ENCODE assay signal across 11 mouse cellular contexts in the genomic region with DNA sequence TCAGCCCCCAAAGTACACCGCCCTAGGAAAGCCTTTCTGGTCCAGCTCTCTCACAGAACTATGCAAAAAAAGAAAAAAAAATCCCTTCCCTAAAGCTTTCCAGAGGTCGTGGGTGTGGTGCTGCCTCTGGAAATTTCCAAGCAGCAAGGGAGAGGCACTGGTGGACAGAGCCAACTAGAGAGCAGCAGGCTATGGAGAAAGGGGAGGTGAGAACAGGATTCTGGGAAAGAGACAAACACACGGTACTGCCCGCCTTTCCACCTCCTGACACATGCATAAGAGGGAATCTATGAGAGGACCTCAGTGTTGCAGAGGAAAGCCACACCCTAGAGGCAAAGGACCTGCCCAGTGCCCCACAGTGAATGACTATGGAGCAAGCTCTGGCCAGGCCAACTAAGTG.
DNase-seq lines count a peak whose midpoint lies in the region; ATAC-seq lines count a peak whose summit lies in the region.
"Had no signal": no experiment of that assay in that cellular context is flagged by ENCODE, and none has a peak within 500 bp of the region (broad histone marks: within the 10 kb centered on the region; RNA-seq: fewer than 3 reads in every experiment).

No protein-coding gene starts in this region.

- H3K36me3 ChIP-seq in limb, embryonic 15.5 days = no peaks in the 10 kb centered on the region
- H3K36me3 ChIP-seq in limb, embryonic 10.5 days = no peaks in the 10 kb centered on the region

- H3K9me3 ChIP-seq in limb, embryonic 15.5 days = no peaks in the 10 kb centered on the region
- H3K9me3 ChIP-seq in limb, embryonic 10.5 days (replicated peaks) = no peaks in the 10 kb centered on the region

- peak overlapping the region; percentile 64; the same call in 1 of the 2 replicates for H3K27ac ChIP-seq in limb, embryonic 15.5 days
- H3K27ac ChIP-seq in limb, embryonic 10.5 days = no peak overlapping the region
- H3K27ac ChIP-seq: hindbrain, embryonic 14.5 days had no signal

- peak; percentile 15 for DNase-seq in adrenal gland, adult 2 months
- DNase-seq in adrenal gland, adult 18-20 months (ENCODE audit: low spot score in 2 of 2) = no peak
- no peak for DNase-seq in limb, embryonic 10.5 days (ENCODE audit: low spot score)
- DNase-seq in heart, adult 9 months (ENCODE audit: low spot score in 2 of 2) = peak; percentile 66 to 69
- DNase-seq in lung, postnatal 25 days (ENCODE audit: low spot score) = peak; percentile 48
- DNase-seq in thymus, postnatal 36 days = no peak
- no peak for DNase-seq in retina, postnatal 1 day
- DNase-seq: thymus, adult 18-20 months had no signal

- H3K9ac ChIP-seq in limb, embryonic 15.5 days = no peak overlapping the region
- H3K9ac ChIP-seq: hindbrain, embryonic 14.5 days had no signal

- ATAC-seq in limb, embryonic 15.5 days (ENCODE audit: insufficient number of reproducible peaks, low FRiP score, low TSS enrichment, low read depth) = peak; percentile 60
- ATAC-seq: activated CD4-positive, CD25-positive, alpha-beta regulatory T cell, adult 4 months had no signal

- H3K27me3 ChIP-seq in limb, embryonic 15.5 days = no peaks in the 10 kb centered on the region
- no peaks in the 10 kb centered on the region for H3K27me3 ChIP-seq in limb, embryonic 10.5 days (ENCODE audit: low read depth, poor library complexity, severe bottlenecking)

- no peak overlapping the region for H3K4me3 ChIP-seq in limb, embryonic 15.5 days
- H3K4me3 ChIP-seq in limb, embryonic 10.5 days = no peak overlapping the region

- peaks cover 42% of the 10 kb centered on the region for H3K4me1 ChIP-seq in limb, embryonic 15.5 days
- H3K4me1 ChIP-seq in limb, embryonic 10.5 days = no peaks in the 10 kb centered on the region

- WGBS in limb, embryonic 15.5 days = 45% methylated on average over 4 of the region's 4 CpGs
- 78% methylated on average over 4 of the region's 4 CpGs for WGBS in limb, embryonic 10.5 days

- H3K4me2 ChIP-seq in limb, embryonic 15.5 days = no peak overlapping the region
- H3K4me2 ChIP-seq: hindbrain, embryonic 14.5 days had no signal

Comparison
In these comparisons a context has a peak if more than half of its experiments do, and no peak if none do; other contexts are left out.
1. DNase-seq: peak in adrenal gland, adult 2 months (single experiment), heart, adult 9 months (2 of 2) and lung, postnatal 25 days (single experiment); none in adrenal gland, adult 18-20 months (0 of 2), limb, embryonic 10.5 days (single experiment), thymus, postnatal 36 days (0 of 2) and retina, postnatal 1 day (single experiment).